Comparison of ENCODE assay signal across 8 mouse cellular contexts in the genomic region with DNA sequence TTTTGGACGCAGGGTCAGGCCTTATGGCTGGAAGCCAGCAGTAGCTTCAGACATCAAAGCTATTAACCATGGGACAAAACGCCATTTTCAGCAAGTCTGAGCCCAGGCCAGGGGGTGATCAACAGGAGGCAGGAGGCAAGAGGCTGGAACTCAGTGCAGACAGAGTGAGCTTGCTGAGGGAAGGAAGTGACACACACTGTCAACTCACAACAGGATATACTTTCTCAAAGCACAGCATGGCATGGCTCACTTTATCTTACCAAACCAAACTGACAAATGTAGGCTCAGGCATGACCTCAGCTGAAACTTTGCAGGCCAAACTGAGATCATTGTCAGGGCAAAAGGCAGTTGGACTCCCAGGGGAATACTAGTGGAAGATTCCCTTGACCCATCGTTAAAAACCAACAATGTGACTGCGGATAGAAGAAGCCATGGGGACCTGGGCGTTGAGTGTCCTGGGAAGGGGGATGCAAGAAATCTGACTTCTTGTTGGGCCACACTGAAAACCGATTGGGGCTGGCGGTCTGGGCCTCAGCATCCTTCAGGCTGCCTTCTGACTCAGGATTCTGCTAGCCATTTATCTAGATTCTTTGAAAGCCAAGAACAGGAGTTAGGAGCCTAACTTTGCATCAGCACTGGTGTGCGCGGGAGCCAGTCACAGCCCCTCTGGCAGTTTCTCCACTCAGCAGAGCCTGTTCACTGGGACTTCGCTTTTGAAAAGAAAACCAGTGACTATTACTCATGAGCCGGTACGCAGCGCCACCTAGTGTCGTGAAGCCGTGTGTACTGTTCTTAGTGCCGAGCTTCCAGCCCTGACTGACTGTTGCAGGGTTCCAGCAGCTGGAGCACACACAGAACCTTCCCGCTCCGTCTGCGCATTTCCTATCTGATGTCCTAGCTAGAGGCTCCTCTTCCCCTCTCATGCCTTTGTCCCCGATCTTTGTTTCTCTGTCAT.
DNase-seq lines count a peak whose midpoint lies in the region; ATAC-seq and TF ChIP-seq lines count a peak whose summit lies in the region.

No protein-coding gene starts in this region.

- H3K36me3 ChIP-seq in E14TG2a.4 (ENCODE audit: insufficient read depth, low read length): no peaks in the 10 kb centered on the region
- H3K36me3 ChIP-seq in forebrain, embryonic 12.5 days (replicated peaks): no peaks in the 10 kb centered on the region
- H3K36me3 ChIP-seq in heart, postnatal 0 days (replicated peaks; ENCODE audit: control insufficient read depth, insufficient read depth, low read length): no peaks in the 10 kb centered on the region
- no peaks in the 10 kb centered on the region for H3K36me3 ChIP-seq in liver, embryonic 14.5 days (replicated peaks; ENCODE audit: control insufficient read depth, insufficient read depth, low read depth)
- no peaks in the 10 kb centered on the region for H3K36me3 ChIP-seq in stomach, embryonic 15.5 days

- no peaks in the 10 kb centered on the region for H3K9me3 ChIP-seq in E14TG2a.4 (ENCODE audit: low read length)
- no peaks in the 10 kb centered on the region for H3K9me3 ChIP-seq in forebrain, embryonic 12.5 days
- H3K9me3 ChIP-seq in heart, postnatal 0 days (replicated peaks; ENCODE audit: control insufficient read depth, low read length): no peaks in the 10 kb centered on the region
- H3K9me3 ChIP-seq in liver, embryonic 14.5 days (ENCODE audit: control insufficient read depth, low read length): no peaks in the 10 kb centered on the region
- H3K9me3 ChIP-seq in stomach, embryonic 15.5 days: no peaks in the 10 kb centered on the region

- no peaks in the 10 kb centered on the region for H3K27me3 ChIP-seq in E14TG2a.4 (ENCODE audit: insufficient read depth, low read length)
- no peaks in the 10 kb centered on the region for H3K27me3 ChIP-seq in forebrain, embryonic 12.5 days
- H3K27me3 ChIP-seq in heart, postnatal 0 days (ENCODE audit: control insufficient read depth, insufficient read depth, low read length): no peaks in the 10 kb centered on the region
- no peaks in the 10 kb centered on the region for H3K27me3 ChIP-seq in liver, embryonic 14.5 days (ENCODE audit: control insufficient read depth, insufficient read depth, low read length)
- no peaks in the 10 kb centered on the region for H3K27me3 ChIP-seq in stomach, embryonic 15.5 days (replicated peaks)

- H3K4me3 ChIP-seq in E14TG2a.4 (replicated peaks; ENCODE audit: low read length): peak overlapping the region; percentile 58
- no peak overlapping the region for H3K4me3 ChIP-seq in forebrain, embryonic 12.5 days (replicated peaks)
- H3K4me3 ChIP-seq in heart, postnatal 0 days (ENCODE audit: low read depth, low read length): no peak overlapping the region
- H3K4me3 ChIP-seq in liver, embryonic 14.5 days (ENCODE audit: insufficient read depth in 1 of 2, low read depth in 2 of 2, low read length in 2 of 2): no peak overlapping the region
- H3K4me3 ChIP-seq in stomach, embryonic 15.5 days (replicated peaks): no peak overlapping the region

- no peak overlapping the region for H3K9ac ChIP-seq in forebrain, embryonic 12.5 days
- H3K9ac ChIP-seq in heart, postnatal 0 days (replicated peaks; ENCODE audit: low read depth, low read length): no peak overlapping the region
- no peak overlapping the region for H3K9ac ChIP-seq in liver, embryonic 14.5 days (replicated peaks)
- no peak overlapping the region for H3K9ac ChIP-seq in stomach, embryonic 15.5 days

- TF ChIP-seq EP300 in heart, postnatal 0 days (IDR thresholded peaks at IDR 0.05; ENCODE audit: low read depth): no peak
- TF ChIP-seq EP300 in liver, embryonic 14.5 days (IDR thresholded peaks at IDR 0.05; ENCODE audit: low read depth): no peak

- 23% methylated on average over 20 of the region's 20 CpGs for WGBS in forebrain, embryonic 12.5 days
- 14% methylated on average over 20 of the region's 20 CpGs for WGBS in heart, postnatal 0 days
- WGBS in liver, embryonic 14.5 days (ENCODE audit: insufficient replicate concordance): 15% methylated on average over 20 of the region's 20 CpGs
- 20% methylated on average over 20 of the region's 20 CpGs for WGBS in stomach, embryonic 15.5 days

- no peak overlapping the region for H3K27ac ChIP-seq in forebrain, embryonic 12.5 days
- no peak overlapping the region for H3K27ac ChIP-seq in heart, postnatal 0 days (ENCODE audit: low read depth)
- H3K27ac ChIP-seq in liver, embryonic 14.5 days: no peak overlapping the region
- H3K27ac ChIP-seq in stomach, embryonic 15.5 days: no peak overlapping the region

- peak; percentile 86 for ATAC-seq in forebrain, embryonic 12.5 days (ENCODE audit: low FRiP score)
- peak; percentile 76 for ATAC-seq in heart, postnatal 0 days (ENCODE audit: insufficient read depth, low read depth)
- ATAC-seq in liver, embryonic 14.5 days (ENCODE audit: insufficient read depth): peak; percentile 57; the same call in 1 of the 2 replicates
- ATAC-seq in stomach, embryonic 15.5 days (ENCODE audit: insufficient read depth, low FRiP score, low read depth): peak; percentile 76; the same call in 1 of the 2 replicates

- peaks cover 5% of the 10 kb centered on the region; the same call in 1 of the 2 replicates for H3K4me1 ChIP-seq in E14TG2a.4 (replicated peaks; ENCODE audit: low read depth, low read length)
- H3K4me1 ChIP-seq in forebrain, embryonic 12.5 days: no peaks in the 10 kb centered on the region
- H3K4me1 ChIP-seq in heart, postnatal 0 days (ENCODE audit: control insufficient read depth, insufficient read depth): peaks cover 15% of the 10 kb centered on the region; the same call in 1 of the 2 replicates
- peaks cover 0 to 17% of the 10 kb centered on the region in 2 experiments; a peak in 2 of 4 replicates for H3K4me1 ChIP-seq in liver, embryonic 14.5 days (replicated peaks; ENCODE audit: control insufficient read depth in 2 of 2, insufficient read depth in 2 of 2, low read length in 1 of 2)
- peaks cover 8% of the 10 kb centered on the region; the same call in 1 of the 2 replicates for H3K4me1 ChIP-seq in stomach, embryonic 15.5 days

- DNase-seq in c-Kit-positive CD71-positive TER-119-negative erythroid progenitor cells, embryonic 14.5 days (ENCODE audit: low read depth): peak; percentile 75
- DNase-seq in heart, postnatal 0 days (ENCODE audit: low spot score): peak; percentile 87
- peak; percentile 87 to 93 for DNase-seq in kidney, postnatal 36 days
- DNase-seq in liver, embryonic 14.5 days (ENCODE audit: low read depth in 3 of 3, low spot score in 3 of 3): peak; percentile 61 to 68 (median 64)
- DNase-seq in neural tube, embryonic 10.5 days (ENCODE audit: extremely low spot score, low spot score): peak; percentile 93

- TF ChIP-seq CTCF in E14TG2a.4 (conservative IDR thresholded peaks at IDR 0.05; ENCODE audit: low read length): peak; percentile 66
- peak; percentile 95 for TF ChIP-seq CTCF in heart, postnatal 0 days (IDR thresholded peaks at IDR 0.05; ENCODE audit: low read depth)
- TF ChIP-seq CTCF in liver, embryonic 14.5 days (IDR thresholded peaks at IDR 0.05; ENCODE audit: low read depth): peak; percentile 96

- no peak overlapping the region for H3K4me2 ChIP-seq in forebrain, embryonic 12.5 days
- H3K4me2 ChIP-seq in heart, postnatal 0 days (ENCODE audit: low read depth, low read length): no peak overlapping the region
- no peak overlapping the region for H3K4me2 ChIP-seq in liver, embryonic 14.5 days (ENCODE audit: low read depth)
- peak overlapping the region; percentile 19; the same call in 1 of the 2 replicates for H3K4me2 ChIP-seq in stomach, embryonic 15.5 days
